Mouse (Mus musculus): ENCODE data around the gene Flt3. TPM values are rescaled to one million over a fixed set of nuclear protein-coding genes. Genes with fewer than 3 reads are reported as not detected.

The Flt3 gene
- total RNA-seq, 1 experiment from 2014 or later: 260 TPM

DNA sequence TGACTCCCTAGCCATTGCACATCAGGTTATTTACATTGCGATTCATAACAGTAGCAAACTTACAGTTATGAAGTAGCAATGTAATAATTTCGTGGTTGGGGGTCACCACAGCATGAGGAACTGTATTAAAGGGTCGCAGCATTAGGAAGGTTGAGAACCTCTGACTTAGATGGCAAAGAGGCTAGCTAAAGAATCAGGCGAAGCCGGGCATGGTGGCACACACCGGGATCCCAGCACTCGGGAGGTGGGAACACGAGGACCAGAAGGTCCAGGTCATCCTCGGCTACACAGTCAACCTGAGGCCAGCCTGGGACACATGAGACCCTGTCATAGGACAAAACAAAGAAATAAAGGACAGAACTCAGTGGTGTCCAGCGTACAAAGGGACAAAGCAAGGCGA is 70.3 kb downstream of the Flt3 start:
- no peak for ATAC-seq (replicated peaks in 1 of 2; ENCODE audit: insufficient read depth in 1 of 2, low FRiP score in 2 of 2, low TSS enrichment in 1 of 2, low read depth in 1 of 2, poor library complexity in 2 of 2, severe bottlenecking in 2 of 2)

DNA sequence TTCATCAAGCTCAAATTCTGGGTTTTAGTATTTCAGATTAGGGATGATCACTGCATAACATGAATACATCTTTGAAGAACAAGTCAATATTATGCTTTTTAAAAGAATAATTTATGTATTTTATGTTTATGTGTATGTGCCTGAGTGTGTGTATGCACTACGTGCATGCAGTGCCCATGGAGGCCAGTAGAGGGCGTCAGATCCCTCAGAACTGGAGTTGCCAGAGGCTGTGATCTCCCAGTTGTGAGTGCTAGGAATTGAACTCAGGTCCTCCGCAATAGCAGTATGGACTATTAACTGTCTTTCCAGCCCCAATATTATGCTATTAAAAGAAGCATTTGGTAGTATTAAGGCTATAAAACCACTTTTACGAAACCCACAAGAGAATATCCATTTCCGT is 72.7 kb downstream of the Flt3 start:
- ATAC-seq (replicated peaks in 1 of 2; ENCODE audit: insufficient read depth in 1 of 2, low FRiP score in 2 of 2, low TSS enrichment in 1 of 2, low read depth in 1 of 2, poor library complexity in 2 of 2, severe bottlenecking in 2 of 2): no peak

DNA sequence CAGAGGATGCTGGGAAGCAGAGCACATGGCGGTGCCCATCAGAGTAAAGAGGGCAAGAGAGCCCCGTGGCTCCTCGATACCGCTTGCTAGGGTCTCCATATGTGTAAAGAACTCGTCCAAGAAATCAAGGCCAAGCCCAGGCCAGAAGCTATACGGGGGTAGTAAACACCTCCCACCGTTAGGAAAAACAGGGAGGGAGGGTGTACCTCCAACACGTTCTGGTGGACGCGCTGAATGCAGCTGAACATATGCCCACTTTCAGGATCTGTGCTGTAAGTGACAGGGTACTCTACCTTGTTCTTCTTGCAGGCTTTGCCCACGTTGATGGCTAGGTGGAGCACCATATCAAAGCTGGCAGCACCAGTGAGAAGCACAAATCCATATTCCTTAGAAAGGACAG is 74.4 kb downstream of the Flt3 start:
- ATAC-seq (replicated peaks in 1 of 2; ENCODE audit: insufficient read depth in 1 of 2, low FRiP score in 2 of 2, low TSS enrichment in 1 of 2, low read depth in 1 of 2, poor library complexity in 2 of 2, severe bottlenecking in 2 of 2): no peak

DNA sequence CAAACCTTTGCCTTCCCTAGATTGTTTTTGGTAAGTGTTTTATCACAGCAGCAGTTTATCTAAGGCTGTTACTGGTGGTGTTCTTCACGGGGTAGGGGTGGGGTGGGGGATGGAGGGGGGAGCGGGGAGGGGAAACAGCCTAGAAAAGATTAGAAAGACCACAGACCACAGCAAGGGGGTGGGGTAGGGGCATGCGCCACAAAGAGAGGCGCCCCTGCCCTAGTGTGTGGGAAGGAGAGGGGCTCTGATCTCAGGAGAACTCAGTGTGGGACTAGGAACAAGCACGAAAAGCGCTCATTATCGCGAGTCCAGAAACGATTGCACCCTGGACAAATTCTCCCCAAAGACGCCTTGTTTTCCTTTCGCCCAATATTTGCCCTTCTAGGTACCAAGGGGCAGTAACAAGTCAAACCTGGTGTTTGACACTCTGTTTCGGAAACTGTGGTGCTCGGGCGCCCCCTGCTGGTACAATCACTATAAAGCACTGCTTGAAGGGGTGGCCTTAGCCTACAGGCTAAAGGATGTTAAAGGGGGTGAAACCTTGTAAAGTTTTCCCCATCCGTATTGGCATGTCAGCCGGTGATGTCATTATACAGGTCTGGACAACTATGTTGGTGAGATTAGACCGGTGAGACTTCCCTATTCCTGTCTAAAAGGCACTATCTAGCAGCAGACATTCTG is 76.9 kb downstream of the Flt3 start:
- peak; percentile 77 for ATAC-seq (replicated peaks in 1 of 2; ENCODE audit: insufficient read depth in 1 of 2, low FRiP score in 2 of 2, low TSS enrichment in 1 of 2, low read depth in 1 of 2, poor library complexity in 2 of 2, severe bottlenecking in 2 of 2)

DNA sequence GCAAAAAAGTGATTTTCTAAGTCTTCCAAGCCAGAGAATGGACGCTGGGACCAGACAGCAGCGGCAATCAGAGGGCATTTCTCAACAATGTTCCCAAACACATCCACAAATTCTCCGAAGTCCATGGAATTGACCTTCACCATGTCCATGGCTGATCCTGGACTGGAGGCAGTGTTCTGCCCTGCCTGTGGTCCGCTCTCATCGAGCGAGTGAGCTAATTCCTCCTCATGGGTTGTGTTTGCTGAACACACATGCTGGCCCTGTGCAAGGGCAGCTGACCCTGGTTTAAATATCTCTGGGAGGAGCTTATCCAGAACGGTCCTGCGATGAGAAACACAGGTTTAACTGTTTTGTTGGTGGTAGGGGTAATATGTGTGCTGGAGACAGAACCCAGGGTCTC is 78.1 kb downstream of the Flt3 start, which contains the start of gene Urad:
TSS of gene Urad (minus strand) at position 258 of the 400 bp plus-strand sequence.
- no peak for ATAC-seq (replicated peaks in 1 of 2; ENCODE audit: insufficient read depth in 1 of 2, low FRiP score in 2 of 2, low TSS enrichment in 1 of 2, low read depth in 1 of 2, poor library complexity in 2 of 2, severe bottlenecking in 2 of 2)

DNA sequence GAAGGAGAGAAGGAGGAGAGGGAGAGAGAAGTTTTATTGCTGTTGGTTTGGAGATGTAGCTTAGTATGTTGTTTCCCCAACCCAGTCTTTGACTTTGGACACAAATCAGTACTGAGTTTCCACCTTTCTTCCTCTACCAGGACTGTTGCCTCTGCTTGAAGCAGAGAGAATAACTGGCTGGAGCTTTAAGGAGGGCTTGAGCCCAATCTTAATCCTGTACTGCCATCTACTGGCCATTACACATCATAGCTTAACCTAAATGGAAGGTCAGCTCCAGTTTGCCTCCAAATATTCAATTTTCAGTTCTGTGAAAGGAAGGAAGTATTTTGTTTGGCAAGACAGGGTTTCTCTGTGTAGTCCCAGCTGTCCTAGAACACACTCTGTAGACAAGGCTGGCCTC is 80.6 kb downstream of the Flt3 start:
- ATAC-seq (replicated peaks in 1 of 2; ENCODE audit: insufficient read depth in 1 of 2, low FRiP score in 2 of 2, low TSS enrichment in 1 of 2, low read depth in 1 of 2, poor library complexity in 2 of 2, severe bottlenecking in 2 of 2): peak; percentile 61 to 64

DNA sequence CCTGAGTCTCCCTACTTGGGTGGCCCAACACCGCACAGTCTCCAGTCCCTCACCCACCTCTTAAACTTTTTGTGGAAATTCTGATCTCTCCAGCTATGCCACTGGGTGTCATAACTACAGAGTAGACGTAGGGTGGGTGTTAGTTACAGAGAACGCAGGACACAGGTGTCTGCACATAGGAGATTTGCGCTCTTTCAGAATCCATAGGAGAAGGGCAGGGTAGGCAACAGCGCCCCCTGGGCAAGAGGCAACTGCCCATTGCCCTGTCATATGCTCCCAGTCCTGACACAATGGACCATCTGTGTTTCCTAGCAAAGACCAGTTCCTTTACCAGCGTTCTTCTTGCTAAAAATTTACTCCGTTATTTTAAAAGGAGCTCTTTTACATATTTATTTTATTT is 82.3 kb downstream of the Flt3 start:
- no peak for ATAC-seq (replicated peaks in 1 of 2; ENCODE audit: insufficient read depth in 1 of 2, low FRiP score in 2 of 2, low TSS enrichment in 1 of 2, low read depth in 1 of 2, poor library complexity in 2 of 2, severe bottlenecking in 2 of 2)

DNA sequence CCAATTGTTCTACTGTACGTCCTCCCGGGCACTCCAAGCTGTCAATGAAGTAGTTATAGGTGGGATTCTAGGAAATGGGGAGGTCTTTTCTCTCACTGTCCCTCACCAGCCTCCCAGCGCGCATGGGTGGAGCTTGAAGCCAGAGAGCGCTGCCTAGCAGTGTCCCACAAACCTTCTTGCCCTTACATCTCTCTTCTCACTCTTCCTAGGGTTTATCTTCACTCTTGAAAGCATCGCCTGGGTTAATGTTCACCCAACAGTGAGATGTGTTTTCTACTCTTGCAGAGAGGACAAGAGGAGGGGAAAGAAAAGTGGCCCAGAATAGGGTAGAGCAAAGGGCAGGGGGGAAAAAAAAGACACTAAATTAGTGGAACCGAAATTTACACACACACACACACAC is 83.0 kb downstream of the Flt3 start:
- no peak for ATAC-seq (replicated peaks in 1 of 2; ENCODE audit: insufficient read depth in 1 of 2, low FRiP score in 2 of 2, low TSS enrichment in 1 of 2, low read depth in 1 of 2, poor library complexity in 2 of 2, severe bottlenecking in 2 of 2)

DNA sequence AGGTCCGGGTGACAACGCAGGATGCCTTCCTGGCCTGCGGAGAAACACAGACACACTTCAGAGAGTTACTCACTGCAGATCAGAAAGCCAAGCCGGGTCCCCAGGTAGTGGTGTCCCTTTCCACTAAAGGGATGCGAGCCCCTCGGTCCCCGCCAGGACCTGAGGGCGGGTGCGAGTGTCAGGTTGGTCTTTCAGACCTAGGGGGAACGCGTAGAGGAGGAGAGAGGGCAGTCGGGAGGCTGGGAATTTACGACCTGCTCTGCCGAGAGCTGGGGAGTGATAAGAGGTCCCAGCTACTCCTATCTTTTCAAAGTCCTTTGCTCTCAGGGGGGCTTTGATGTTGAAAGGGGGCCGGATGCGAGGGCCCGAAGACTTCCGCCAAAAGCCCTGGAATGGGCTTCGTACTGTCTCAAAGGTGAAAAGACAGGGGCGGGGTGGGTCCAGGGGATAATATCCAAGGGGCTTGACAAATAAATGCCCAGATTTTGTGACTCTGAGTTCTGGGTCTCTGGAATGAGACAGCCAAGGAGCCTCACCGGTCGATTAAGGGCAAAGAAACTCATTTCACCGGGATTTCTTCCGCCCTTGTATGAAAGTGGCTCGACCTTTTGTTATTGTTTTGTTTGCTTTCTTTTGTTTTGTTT is 84.7 kb downstream of the Flt3 start:
- 0 out of 4 replicates have a peak, but pooled peaks of 1 of the 2 experiments have one; percentile 3 for ATAC-seq (replicated peaks in 1 of 2; ENCODE audit: insufficient read depth in 1 of 2, low FRiP score in 2 of 2, low TSS enrichment in 1 of 2, low read depth in 1 of 2, poor library complexity in 2 of 2, severe bottlenecking in 2 of 2)

DNA sequence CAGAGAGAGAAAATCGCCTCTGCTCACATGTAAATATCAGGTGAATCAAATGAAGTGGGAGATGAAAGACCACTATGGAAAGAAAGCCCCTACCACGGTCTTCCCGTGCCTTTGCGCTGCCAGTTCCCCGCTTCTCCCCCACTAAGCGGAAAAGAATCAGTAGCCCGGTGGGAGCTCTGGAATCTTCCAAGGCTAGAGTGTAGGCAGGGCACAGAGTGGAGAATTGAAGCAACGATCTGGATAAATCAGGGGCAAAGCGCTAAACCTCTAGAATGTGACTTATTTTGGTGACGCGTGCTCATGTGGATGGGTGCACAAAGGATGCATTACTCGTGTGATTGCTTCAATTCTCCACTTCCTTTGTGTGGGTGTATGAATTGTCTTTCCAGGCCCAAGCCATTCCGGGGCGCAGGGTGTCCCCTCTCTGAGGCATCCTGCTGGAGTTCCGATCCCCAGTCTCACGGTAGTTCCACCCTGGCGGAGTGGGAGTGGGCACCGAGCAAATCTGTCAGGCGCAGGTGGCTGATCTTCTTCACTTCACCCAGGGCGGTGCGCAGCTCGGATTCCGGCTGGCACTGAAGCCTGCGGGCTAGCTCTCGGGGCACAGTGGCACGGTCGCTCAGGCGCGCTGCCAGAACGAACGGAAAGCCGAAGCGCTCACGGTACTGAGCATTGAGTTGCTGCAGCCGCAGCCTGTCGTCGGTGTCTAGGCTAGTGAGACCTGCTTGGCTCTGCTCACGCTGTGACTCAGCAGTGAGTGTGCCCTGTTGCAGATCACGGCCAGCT is 85.5 kb downstream of the Flt3 start:
- ATAC-seq (replicated peaks in 1 of 2; ENCODE audit: insufficient read depth in 1 of 2, low FRiP score in 2 of 2, low TSS enrichment in 1 of 2, low read depth in 1 of 2, poor library complexity in 2 of 2, severe bottlenecking in 2 of 2): peak; percentile 77 to 78

DNA sequence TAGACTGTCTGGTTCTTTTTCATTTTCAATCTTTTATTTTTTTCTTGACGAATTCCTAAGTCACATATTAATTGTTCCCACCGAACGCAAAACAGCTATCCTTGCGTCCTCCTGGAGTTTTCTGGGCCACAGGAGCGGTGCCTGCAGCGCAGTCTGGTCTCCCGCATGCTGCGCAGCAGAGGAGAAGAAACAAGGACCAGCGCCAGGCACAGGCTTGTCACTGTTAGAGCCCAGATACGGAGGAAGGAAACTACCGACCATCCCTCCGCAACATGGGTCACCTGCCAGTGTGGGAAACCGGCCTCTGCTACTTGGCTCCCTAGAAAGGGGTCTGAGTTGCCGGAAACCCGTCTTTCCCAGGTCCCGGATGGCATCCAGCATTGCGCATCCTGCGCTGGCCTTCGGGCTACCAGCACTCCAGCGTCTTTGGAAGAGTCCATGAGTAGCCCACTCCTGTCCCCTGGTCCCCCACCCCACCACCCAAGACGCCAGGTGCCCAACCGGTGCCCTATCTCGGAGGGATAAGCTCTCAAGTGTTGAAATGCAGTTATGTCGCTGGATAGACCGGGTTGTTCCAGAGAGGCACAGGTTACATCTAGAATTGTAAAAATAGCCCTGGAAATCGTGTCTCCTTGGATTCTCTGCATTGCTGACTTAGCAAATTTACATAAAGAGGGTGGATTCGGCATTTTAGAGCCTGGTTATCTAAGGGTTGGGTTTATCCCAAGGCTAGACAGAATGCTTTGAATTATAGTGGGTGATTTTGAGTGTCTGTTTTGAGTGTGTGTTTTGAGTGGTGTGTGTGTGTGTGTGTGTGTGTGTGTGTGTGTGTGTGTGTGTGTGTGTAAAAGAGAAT is 87.2 kb downstream of the Flt3 start:
- no peak for ATAC-seq (replicated peaks in 1 of 2; ENCODE audit: insufficient read depth in 1 of 2, low FRiP score in 2 of 2, low TSS enrichment in 1 of 2, low read depth in 1 of 2, poor library complexity in 2 of 2, severe bottlenecking in 2 of 2)

DNA sequence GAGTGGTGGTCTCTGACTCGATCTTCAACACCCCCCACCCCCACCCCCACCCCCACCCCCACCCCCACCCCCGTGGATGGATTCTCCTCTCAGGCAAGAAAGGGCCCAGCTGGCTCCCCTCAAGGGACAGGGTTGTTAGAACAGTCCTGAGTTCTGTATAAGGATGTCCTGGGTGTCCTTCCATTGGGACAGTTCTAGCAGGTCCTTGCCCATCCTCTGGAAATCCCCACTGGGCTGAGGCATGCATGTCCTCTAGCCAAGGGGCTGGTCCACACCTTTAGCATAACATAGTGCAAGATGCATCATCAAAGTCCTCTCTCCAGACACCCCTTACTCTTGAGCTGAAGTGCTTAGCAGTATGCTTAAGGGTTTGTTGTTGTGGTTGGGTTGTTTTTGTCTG is 90.5 kb downstream of the Flt3 start:
- no peak for ATAC-seq (replicated peaks in 1 of 2; ENCODE audit: insufficient read depth in 1 of 2, low FRiP score in 2 of 2, low TSS enrichment in 1 of 2, low read depth in 1 of 2, poor library complexity in 2 of 2, severe bottlenecking in 2 of 2)

DNA sequence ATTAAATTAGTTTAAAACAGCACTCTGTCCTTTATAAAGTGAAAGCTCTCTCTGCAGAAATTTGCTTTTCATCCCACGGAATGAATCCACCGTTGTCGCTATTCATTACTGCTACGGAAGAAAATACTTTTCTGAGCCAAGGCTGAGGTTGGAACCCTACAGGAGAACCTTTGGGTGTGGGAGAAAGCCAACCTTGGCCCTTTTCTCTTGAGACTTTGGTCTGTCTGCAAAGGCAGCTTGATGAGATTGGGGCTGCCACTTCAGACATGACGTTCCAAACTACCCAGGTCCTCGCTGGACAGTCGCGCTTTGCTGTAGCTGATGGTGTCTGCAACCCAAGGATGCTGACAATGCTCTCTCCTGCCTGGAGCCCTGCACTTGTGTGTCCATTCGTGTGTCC is 91.8 kb downstream of the Flt3 start:
- no peak for ATAC-seq (replicated peaks in 1 of 2; ENCODE audit: insufficient read depth in 1 of 2, low FRiP score in 2 of 2, low TSS enrichment in 1 of 2, low read depth in 1 of 2, poor library complexity in 2 of 2, severe bottlenecking in 2 of 2)

DNA sequence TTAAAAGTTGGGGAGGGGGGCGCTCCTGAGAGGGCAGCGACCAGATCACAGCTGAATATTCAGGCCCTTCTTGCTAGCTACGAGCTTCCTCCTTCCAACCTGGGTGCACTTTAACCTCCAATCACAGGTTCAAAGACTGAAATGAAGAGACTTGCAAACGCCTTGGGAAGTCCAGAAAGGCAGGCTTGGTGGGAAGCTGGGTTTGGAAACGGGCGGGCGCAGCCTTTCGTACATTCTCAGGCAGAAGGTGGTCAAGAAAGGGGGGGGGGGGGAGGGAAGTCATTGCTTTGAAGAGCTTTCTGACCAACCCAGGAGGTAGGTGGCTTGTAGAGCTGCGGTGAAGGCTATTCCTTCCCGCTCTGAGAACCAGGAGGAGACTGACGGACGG is 92.9 kb downstream of the Flt3 start:
- ATAC-seq (replicated peaks in 1 of 2; ENCODE audit: insufficient read depth in 1 of 2, low FRiP score in 2 of 2, low TSS enrichment in 1 of 2, low read depth in 1 of 2, poor library complexity in 2 of 2, severe bottlenecking in 2 of 2): no peak

DNA sequence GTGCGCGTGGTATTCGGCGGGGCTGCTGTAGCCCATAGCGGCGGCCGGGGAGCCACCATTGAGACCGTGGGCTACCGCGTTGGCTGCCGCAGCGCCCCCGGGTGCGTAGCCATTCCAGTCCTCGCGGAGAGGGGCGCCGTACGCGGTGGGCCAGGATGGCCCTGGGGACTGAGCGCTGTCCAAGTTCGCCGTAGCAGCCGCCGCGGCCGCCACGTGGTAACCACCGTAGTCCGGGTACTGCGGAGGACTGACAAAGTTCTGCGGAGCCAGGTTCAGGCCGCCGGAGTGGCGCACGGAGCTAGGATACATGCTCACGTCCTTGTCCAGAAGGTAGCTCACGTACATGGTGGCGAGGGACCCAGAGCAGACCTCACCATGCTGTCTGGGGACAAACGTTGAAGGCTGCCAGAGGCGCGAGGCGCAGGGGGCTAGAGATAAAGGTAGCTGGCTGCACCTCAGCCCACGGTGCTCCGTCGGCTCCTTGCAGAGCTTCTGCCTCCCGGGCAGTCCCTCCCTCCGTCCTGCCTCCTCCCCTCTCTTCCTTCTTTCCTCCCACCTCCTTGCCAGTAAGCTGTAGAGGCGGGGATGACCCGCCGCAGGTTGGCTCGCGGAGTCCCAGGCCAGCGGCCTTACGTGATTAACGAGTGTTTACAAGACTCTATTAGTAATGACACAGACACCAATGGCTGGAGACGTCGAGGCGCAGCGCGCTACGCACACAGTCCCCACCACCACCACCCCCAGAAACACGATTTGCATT is 93.5 kb downstream of the Flt3 start, which contains the start of gene Cdx2:
TSS of gene Cdx2 (minus strand) at position 633 of the 760 bp plus-strand sequence.
- no peak for ATAC-seq (replicated peaks in 1 of 2; ENCODE audit: insufficient read depth in 1 of 2, low FRiP score in 2 of 2, low TSS enrichment in 1 of 2, low read depth in 1 of 2, poor library complexity in 2 of 2, severe bottlenecking in 2 of 2)

DNA sequence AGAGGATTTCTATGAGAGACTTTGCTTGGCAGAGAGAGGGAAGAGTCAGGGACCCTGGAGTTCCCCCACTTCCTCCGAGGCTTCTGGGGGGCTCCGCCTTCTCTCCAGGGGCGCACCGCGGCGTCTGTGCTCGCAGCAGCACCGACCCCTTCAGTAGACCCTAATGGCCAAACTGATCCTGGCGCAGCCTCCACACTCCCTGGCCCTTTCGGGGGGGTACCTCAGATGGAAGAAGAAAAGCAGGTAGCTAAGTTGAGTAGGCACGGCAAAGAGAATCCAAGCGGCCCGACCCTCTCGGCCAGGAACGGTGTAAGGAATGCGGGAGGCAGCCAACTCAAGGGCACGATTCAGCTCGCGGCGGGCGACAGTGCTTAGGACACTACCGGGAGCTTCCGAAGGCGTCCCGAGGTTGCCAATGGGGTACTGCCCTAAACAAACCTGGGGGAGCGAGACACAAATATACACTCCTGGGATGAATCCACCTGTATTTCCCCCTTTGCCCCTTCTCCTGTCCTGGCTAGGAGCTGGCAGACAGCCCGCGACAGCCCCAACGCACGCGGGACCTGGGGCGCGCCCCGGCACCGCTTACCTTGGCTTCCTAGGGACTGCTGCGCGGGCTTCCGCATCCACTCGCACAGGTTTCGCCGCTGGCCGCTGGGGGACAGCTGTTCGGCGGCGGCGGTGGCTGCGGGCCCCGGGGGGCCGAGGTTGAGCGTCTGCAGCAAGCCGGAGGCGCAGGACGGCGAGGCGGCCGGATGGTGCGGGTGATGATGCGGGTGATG is 94.2 kb downstream of the Flt3 start:
- no peak for ATAC-seq (replicated peaks in 1 of 2; ENCODE audit: insufficient read depth in 1 of 2, low FRiP score in 2 of 2, low TSS enrichment in 1 of 2, low read depth in 1 of 2, poor library complexity in 2 of 2, severe bottlenecking in 2 of 2)

Measured in hematopoietic stem cell, adult 5-6 weeks (primary cell).